In the genomic region with DNA sequence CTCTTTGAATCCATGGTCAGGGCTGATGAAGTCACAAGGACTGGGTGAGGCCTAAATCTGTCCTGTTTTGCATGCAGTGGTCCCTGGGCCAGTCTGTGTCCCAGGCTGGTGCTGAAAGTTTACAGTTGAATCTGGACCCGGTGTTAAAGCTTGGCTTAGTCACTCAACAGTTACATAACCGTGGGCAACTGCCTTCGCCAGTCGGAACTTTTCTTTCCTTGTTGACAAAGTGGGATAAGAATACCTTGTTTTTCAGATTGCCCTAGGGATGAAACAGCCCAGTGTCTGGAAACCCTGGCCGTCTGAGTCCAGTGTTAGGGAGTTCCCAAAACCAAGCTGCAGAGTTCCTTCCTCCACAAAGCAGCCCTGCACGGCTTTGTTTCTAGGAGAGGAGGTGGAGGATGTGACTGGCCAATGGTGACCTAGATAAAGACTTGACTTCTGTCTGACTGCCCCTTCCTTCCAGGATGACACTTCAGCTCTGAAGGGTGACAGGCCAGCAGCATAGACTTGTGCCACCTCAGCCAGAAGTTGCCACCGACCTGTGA, we compare ENCODE assay signal across 26 mouse cellular contexts.
DNase-seq lines count a peak whose midpoint lies in the region; ATAC-seq lines count a peak whose summit lies in the region.
"Had no signal": no experiment of that assay in that cellular context is flagged by ENCODE, and none has a peak within 500 bp of the region (broad histone marks: within the 10 kb centered on the region; RNA-seq: fewer than 3 reads in every experiment).

No protein-coding gene starts in this region.

- no peak overlapping the region for H3K9ac ChIP-seq in midbrain, embryonic 11.5 days (ENCODE audit: low read length)
- no peak overlapping the region for H3K9ac ChIP-seq in midbrain, embryonic 15.5 days
- H3K9ac ChIP-seq: embryonic facial prominence, embryonic 13.5 days; forebrain, embryonic 13.5 days; heart, embryonic 13.5 days; hindbrain, embryonic 12.5 days; hindbrain, embryonic 15.5 days had no signal

- DNase-seq in heart, adult 11 months, result peak; percentile 89
- DNase-seq in heart, postnatal 36 days, result no peak
- peak; percentile 81 for DNase-seq in midbrain, embryonic 11.5 days (ENCODE audit: low spot score, missing footprints)
- peak; percentile 36 for DNase-seq in Muller cell, postnatal 12 days (ENCODE audit: inconsistent ontology term)
- DNase-seq: B cell, adult 2 months; cerebellum, adult 11-12 months; cerebellum, adult 8-10 months; cerebellum, postnatal 10 days; cerebellum, postnatal 36 days; embryo, embryonic 11 days; gastrocnemius, postnatal 25 days; heart, postnatal 14 days had no signal

- ATAC-seq in midbrain, embryonic 11.5 days (ENCODE audit: low FRiP score), result no peak
- ATAC-seq in midbrain, embryonic 15.5 days (replicated peaks), result no peak
- no peak for ATAC-seq in megakaryocyte-erythroid progenitor cell, adult 5-6 weeks (replicated peaks; ENCODE audit: low FRiP score, low TSS enrichment, poor library complexity, severe bottlenecking)
- ATAC-seq: activated CD4-positive, CD25-positive, alpha-beta regulatory T cell, adult 4 months; forebrain, embryonic 13.5 days; forebrain, embryonic 16.5 days had no signal

- H3K4me1 ChIP-seq in midbrain, embryonic 11.5 days (ENCODE audit: control insufficient read depth, insufficient read depth, low read length), result no peaks in the 10 kb centered on the region
- H3K4me1 ChIP-seq in midbrain, embryonic 15.5 days, result no peaks in the 10 kb centered on the region
- H3K4me1 ChIP-seq: embryonic facial prominence, embryonic 13.5 days; forebrain, embryonic 10.5 days; forebrain, embryonic 13.5 days; heart, embryonic 10.5 days; heart, embryonic 13.5 days; hindbrain, embryonic 12.5 days; hindbrain, embryonic 15.5 days had no signal

- no peaks in the 10 kb centered on the region for H3K27me3 ChIP-seq in midbrain, embryonic 11.5 days (ENCODE audit: control insufficient read depth, insufficient read depth, low read length)
- H3K27me3 ChIP-seq in midbrain, embryonic 15.5 days (replicated peaks), result no peaks in the 10 kb centered on the region
- H3K27me3 ChIP-seq: embryonic facial prominence, embryonic 13.5 days; forebrain, embryonic 13.5 days; heart, embryonic 13.5 days; hindbrain, embryonic 12.5 days; hindbrain, embryonic 15.5 days had no signal

- no peak overlapping the region for H3K4me2 ChIP-seq in midbrain, embryonic 11.5 days
- no peak overlapping the region for H3K4me2 ChIP-seq in midbrain, embryonic 15.5 days
- H3K4me2 ChIP-seq: embryonic facial prominence, embryonic 13.5 days; forebrain, embryonic 13.5 days; heart, embryonic 13.5 days; hindbrain, embryonic 12.5 days; hindbrain, embryonic 15.5 days had no signal

- intact Hi-C loops in heart, postnatal 36 days (cut with DNase I), result no loop called here

- no peak overlapping the region for H3K4me3 ChIP-seq in midbrain, embryonic 11.5 days (ENCODE audit: low read depth, low read length)
- no peak overlapping the region for H3K4me3 ChIP-seq in midbrain, embryonic 15.5 days
- H3K4me3 ChIP-seq: embryonic facial prominence, embryonic 10.5 days; embryonic facial prominence, embryonic 13.5 days; erythroblast, embryonic 14.5 days; forebrain, embryonic 10.5 days; forebrain, embryonic 13.5 days; heart, adult 2 months; heart, embryonic 10.5 days; heart, embryonic 13.5 days; hindbrain, embryonic 12.5 days; hindbrain, embryonic 15.5 days had no signal

- no peaks in the 10 kb centered on the region for H3K9me3 ChIP-seq in midbrain, embryonic 11.5 days (ENCODE audit: control insufficient read depth, low read length)
- no peaks in the 10 kb centered on the region for H3K9me3 ChIP-seq in midbrain, embryonic 15.5 days
- H3K9me3 ChIP-seq: embryonic facial prominence, embryonic 10.5 days; embryonic facial prominence, embryonic 13.5 days; forebrain, embryonic 10.5 days; forebrain, embryonic 13.5 days; heart, embryonic 10.5 days; hindbrain, embryonic 12.5 days; hindbrain, embryonic 15.5 days had no signal

- H3K27ac ChIP-seq in midbrain, embryonic 11.5 days (ENCODE audit: low read depth, low read length), result no peak overlapping the region
- H3K27ac ChIP-seq in midbrain, embryonic 15.5 days, result no peak overlapping the region
- H3K27ac ChIP-seq: embryonic facial prominence, embryonic 10.5 days; embryonic facial prominence, embryonic 13.5 days; forebrain, embryonic 10.5 days; forebrain, embryonic 13.5 days; heart, adult 2 months; heart, embryonic 10.5 days; heart, embryonic 13.5 days; hindbrain, embryonic 12.5 days; hindbrain, embryonic 15.5 days had no signal

- no peaks in the 10 kb centered on the region for H3K36me3 ChIP-seq in midbrain, embryonic 11.5 days (ENCODE audit: control insufficient read depth, insufficient read depth, low read length)
- no peaks in the 10 kb centered on the region for H3K36me3 ChIP-seq in midbrain, embryonic 15.5 days (replicated peaks)
- H3K36me3 ChIP-seq: embryonic facial prominence, embryonic 10.5 days; embryonic facial prominence, embryonic 13.5 days; forebrain, embryonic 10.5 days; heart, embryonic 10.5 days; heart, embryonic 13.5 days; hindbrain, embryonic 12.5 days; hindbrain, embryonic 15.5 days had no signal

- 82% methylated on average over 7 of the region's 7 CpGs for WGBS in midbrain, embryonic 11.5 days
- WGBS in midbrain, embryonic 15.5 days, result 81% methylated on average over 7 of the region's 7 CpGs

Comparison
In these comparisons a context has a peak if more than half of its experiments do, and no peak if none do; other contexts are left out.
1. DNase-seq: peak in heart, adult 11 months (single experiment), midbrain, embryonic 11.5 days (single experiment) and Muller cell, postnatal 12 days (single experiment); none in heart, postnatal 36 days (0 of 2).